Mouse (Mus musculus) megakaryocyte, embryonic 14.5 days (primary cell): ENCODE measurements around the gene Best3. TPM values are rescaled to one million over a fixed set of nuclear protein-coding genes. Genes with fewer than 3 reads are reported as not detected.
"Not testable (repeated sequence)": the region's sequence is repeated elsewhere in the genome, so short reads cannot be mapped to it uniquely, and the experiment has no call there.

Source experiments
- H3K27me3 ChIP-seq: replicated peaks from 2 replicates; pipeline ENCODE3; 2012; ENCODE audit warnings: inconsistent platforms
- H3K36me3 ChIP-seq: replicated peaks from 2 replicates; pipeline ENCODE3; 2012; ENCODE audit warnings: low read length, inconsistent platforms, mixed read lengths
- H3K4me1 ChIP-seq: 2 replicates; pipeline ENCODE4 v1.6.1; 2012; ENCODE audit warnings: inconsistent platforms
- H3K4me3 ChIP-seq: replicated peaks from 2 replicates; pipeline ENCODE3; 2012; ENCODE audit warnings: moderate library complexity, mild to moderate bottlenecking, inconsistent platforms
- H3K9me3 ChIP-seq: 2 replicates; pipeline ENCODE4 v1.6.1; 2012; ENCODE audit warnings: inconsistent platforms
- FLI1 ChIP-seq: IDR thresholded peaks from 2 replicates; pipeline ENCODE4 v1.6.1; 2012; ENCODE audit warnings: low read length, inconsistent platforms, mixed read lengths
- GATA1 ChIP-seq: IDR thresholded peaks from 3 replicates; pipeline ENCODE4 v1.6.1; 2012; ENCODE audit warnings: mixed read lengths, low read length, inconsistent platforms, borderline replicate concordance
- polyA plus RNA-seq: library from polyadenylated mRNA; stranded (reverse); fragments of >175 nt; gene quantifications from 2 replicates; pipeline ENCODE4 v1.2.3, GENCODE M21; 2012; ENCODE audit warnings: low replicate concordance; ENCODE audit not compliant: insufficient read depth

Best3 gene
- polyA plus RNA-seq, 1 experiment: not detected

DNA sequence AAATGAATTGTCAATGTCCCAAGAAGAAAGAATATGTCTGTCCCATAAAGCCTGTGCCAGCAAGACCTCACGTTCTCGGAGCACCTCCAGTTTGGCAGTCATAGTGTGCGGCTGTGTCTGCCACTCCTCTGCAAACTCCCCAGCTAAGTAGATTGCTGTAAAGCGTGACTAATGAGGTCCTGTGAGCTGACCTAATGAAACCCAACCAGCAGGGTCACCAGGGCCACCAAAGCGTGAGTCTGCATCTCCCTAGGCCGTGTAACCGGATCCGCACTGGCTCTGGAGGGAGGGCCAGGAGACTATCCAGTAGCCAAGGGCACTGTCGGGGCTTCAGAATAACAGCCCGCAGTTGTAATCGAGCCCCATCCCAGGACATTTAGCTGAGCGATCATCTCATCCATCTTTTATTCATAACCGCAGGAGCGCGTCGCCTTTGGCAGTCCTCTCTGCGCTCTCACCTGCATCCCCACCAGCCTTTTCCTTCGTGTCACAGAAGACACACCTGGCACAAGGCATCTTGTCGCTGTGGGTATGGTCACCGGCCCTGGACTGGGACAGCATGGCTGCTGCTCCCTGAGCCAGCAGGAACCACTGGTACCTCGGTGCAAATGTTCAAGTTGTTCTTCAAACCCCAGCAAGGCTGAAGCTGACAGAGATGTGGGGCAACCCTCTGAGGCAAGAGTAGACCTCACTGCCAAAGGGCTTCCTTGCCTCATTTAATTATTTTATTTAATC lies 35.1 kb downstream of the Best3 start:
- H3K4me1 ChIP-seq: peaks cover 26% of the 10 kb centered on the region
- H3K9me3 ChIP-seq: peaks cover 5% of the 10 kb centered on the region; the same call in 1 of the 2 replicates
- no peak for TF ChIP-seq GATA1
- TF ChIP-seq FLI1: no peak
- H3K27me3 ChIP-seq: peaks cover 40% of the 10 kb centered on the region
- H3K36me3 ChIP-seq: no peaks in the 10 kb centered on the region
- H3K4me3 ChIP-seq: no peak overlapping the region

DNA sequence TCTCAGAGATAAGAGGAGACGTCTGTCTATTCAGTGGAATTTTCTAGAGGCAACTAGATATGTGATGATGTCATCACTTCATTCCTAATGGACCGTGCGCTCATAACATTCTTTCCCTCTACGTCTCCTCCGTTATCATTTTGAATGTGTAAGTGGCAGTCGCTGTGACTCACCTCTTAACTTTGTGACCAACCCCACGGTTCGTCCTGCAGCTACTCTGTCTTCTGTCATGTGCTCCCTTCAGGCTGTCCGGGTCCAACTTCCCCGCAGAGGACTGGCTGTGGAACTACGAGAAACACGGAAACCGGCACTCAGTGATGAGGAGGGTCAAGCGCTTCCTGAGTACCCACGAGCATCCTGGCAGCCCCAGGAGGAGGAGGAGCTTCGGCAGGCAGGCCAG lies 37.6 kb downstream of the Best3 start:
- Histone ChIP-seq H3K9me3 (no peaks in the 10 kb centered on the region), H3K4me1 (peaks cover 19% of the 10 kb centered on the region), H3K36me3 (no peaks in the 10 kb centered on the region), H3K27me3 (peaks cover 59% of the 10 kb centered on the region), H3K4me3 (peak overlapping the region; percentile 82)
- TF ChIP-seq FLI1 (no peak), GATA1 (no peak)

DNA sequence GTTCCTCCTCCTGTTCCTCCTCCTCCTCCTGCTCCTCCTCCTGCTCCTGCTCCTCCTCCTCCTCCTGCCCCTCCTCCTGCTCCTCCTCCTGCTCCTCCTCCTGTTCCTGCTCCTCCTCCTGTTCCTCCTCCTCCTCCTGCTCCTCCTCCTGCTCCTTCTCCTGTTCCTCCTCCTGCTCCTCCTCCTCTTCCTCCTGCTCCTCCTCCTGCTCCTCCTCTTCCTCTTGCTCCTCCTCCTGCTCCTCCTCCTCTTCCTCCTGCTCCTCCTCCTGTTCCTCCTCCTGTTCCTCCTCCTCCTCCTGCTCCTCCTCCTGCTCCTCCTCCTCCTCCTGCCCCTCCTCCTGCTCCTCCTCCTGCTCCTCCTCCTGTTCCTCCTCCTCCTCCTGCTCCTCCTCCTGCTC lies 39.7 kb downstream of the Best3 start:
- not testable (repeated sequence) for H3K4me3 ChIP-seq, H3K9me3 ChIP-seq, H3K36me3 ChIP-seq
- Histone ChIP-seq H3K4me1 (peaks cover 10% of the 10 kb centered on the region), H3K27me3 (peaks cover 67% of the 10 kb centered on the region)

DNA sequence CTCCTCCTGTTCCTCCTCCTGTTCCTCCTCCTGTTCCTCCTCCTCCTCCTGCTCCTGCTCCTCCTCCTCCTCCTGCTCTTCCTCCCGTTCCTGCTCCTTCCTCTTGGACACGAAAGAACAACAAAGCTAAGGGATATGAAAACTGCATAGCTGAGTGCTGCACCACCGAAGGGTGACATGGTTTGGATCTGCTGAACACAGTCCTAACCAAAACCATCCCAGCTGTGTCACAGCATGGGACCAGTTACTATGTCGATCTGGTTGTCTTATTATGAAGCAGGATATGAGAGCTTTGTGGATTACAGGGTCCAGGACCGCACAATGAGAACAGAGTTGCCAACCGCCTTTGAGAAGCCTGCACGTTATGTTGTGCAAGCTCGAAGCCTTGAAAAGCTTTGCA lies 40.1 kb downstream of the Best3 start:
- Histone ChIP-seq H3K27me3 (peaks cover 67% of the 10 kb centered on the region), H3K4me3 (no peak overlapping the region), H3K4me1 (peaks cover 10% of the 10 kb centered on the region), H3K36me3 (no peaks in the 10 kb centered on the region), H3K9me3 (no peaks in the 10 kb centered on the region)
- no peak for TF ChIP-seq FLI1
- no peak for TF ChIP-seq GATA1

DNA sequence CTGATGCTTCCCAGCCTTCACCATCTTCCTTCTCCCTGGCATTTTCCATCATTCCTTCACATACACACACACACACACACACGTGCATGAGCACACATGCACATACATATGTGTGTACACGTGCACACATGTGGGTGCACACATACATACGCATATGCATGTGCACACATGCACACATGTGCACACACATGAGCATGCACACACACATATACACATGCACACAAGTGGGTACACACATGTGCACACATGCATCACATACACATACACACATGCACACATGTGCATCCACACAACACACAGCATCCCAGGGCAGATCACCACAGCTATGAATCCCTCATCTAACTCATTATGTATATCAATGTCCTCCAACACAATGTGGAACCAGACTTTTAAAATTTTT lies 45.0 kb downstream of the Best3 start:
- H3K4me3 ChIP-seq: peak overlapping the region; percentile 64
- peaks cover 3% of the 10 kb centered on the region; the same call in 1 of the 2 replicates for H3K4me1 ChIP-seq
- H3K36me3 ChIP-seq: no peaks in the 10 kb centered on the region
- H3K27me3 ChIP-seq: peaks cover 35% of the 10 kb centered on the region
- TF ChIP-seq FLI1: no peak
- no peak; the same call in 2 of the 3 replicates for TF ChIP-seq GATA1
- H3K9me3 ChIP-seq: no peaks in the 10 kb centered on the region

DNA sequence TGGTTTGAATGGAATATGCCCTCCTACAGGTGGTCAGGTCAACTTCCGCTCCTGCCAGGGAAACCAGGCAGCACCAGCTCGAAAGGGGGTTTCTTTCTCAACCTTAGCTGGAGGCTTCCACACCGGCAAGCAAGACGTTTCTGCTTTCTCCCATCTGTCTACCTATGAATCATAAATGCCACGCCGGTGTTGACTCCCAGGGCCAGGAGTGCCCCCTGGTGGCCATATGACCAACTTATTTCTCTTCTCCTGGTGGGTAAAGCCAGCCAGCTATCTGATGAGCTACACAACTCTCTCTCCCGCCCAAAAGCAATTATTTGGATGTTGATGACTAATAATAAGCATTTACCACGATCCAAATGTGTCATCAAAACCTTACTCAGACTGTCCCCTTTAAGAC lies 47.7 kb downstream of the Best3 start:
- Histone ChIP-seq H3K4me1 (peaks cover 3% of the 10 kb centered on the region; the same call in 1 of the 2 replicates), H3K27me3 (peaks cover 15% of the 10 kb centered on the region), H3K36me3 (no peaks in the 10 kb centered on the region), H3K9me3 (peaks cover 9% of the 10 kb centered on the region), H3K4me3 (peak overlapping the region; percentile 34)
- TF ChIP-seq FLI1 (no peak), GATA1 (peak; percentile 48; the same call in 1 of the 3 replicates)

DNA sequence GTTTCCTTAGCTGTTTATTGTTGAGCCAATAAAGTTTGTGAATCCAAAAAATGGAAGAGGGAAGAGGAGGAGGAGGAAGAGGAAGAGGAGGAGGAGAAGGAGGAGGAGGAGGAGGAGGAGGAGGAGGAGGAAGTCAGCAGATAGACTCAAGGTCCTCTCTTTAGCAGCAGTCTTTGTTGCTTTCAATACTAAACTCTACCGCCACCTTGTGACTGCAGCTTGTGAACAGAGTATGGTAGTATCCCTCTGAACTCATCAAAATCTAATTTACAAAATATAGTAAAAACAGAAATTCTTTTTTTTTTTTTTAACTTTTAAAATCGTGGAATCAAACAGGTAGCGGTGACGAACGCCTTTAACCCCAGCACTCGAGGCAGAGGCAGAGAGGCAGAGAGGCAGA lies 54.2 kb downstream of the Best3 start:
- Histone ChIP-seq H3K4me3 (no peak overlapping the region), H3K9me3 (peaks cover 9% of the 10 kb centered on the region), H3K36me3 (no peaks in the 10 kb centered on the region), H3K4me1 (peaks cover 26% of the 10 kb centered on the region), H3K27me3 (peaks cover 2% of the 10 kb centered on the region)
- TF ChIP-seq FLI1 (no peak), GATA1 (no peak)

DNA sequence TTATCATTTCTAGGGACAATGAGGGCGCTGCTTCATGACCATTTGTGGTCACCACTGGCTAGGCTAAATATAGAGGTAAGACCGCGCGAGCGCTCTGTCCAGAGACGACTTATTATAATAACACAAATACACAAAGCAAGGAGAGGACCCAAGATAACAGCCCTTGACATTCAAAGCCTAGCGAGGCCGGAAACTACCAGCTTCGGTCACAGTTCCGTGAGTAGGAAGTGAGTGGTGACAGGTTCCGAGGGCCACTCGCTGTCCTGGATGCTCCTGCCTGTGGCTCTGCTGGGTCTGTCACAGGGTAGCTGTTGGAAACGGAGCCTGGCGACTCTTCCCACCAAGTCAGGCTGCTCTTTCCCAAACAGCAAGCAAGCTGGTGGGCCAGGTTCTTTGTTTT lies 56.2 kb downstream of the Best3 start:
- TF ChIP-seq FLI1: no peak
- no peak for TF ChIP-seq GATA1
- H3K4me1 ChIP-seq: peaks cover 36% of the 10 kb centered on the region
- peaks cover 6% of the 10 kb centered on the region for H3K9me3 ChIP-seq
- H3K27me3 ChIP-seq: peaks cover 6% of the 10 kb centered on the region
- peak overlapping the region; percentile 77 for H3K4me3 ChIP-seq
- H3K36me3 ChIP-seq: no peaks in the 10 kb centered on the region

DNA sequence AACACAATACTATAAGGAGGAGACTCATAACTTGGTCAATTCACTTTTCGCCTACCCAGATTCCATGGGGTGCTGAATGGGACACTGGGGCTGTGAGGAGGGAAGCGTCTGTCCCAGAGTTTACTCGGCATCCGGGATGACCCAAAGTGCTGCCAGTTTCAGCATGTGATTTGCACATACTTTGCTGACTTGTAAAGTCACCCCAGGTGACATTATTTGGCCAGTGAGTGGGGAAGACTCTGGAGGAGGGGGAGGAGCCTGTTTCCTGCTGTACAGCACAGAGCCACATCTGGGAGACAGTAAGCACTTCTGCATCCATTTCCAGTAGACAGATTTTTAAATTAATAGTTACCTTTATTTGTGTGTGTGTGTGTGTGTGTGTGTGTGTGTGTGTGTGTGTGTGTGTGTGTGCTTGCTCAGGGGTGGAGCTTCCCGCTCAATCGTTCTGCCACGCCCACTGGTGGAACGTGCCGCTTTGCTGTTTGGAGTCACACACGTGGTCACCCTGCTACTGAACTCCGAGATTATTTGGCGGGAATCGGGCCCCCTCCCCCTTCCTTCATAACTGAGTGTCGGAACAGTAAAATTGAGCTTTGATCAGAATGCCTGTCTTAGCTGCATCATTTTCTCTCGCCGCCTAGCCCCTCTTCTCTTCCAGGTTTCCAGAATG lies 57.5 kb downstream of the Best3 start:
- not testable (repeated sequence) for H3K9me3 ChIP-seq, H3K36me3 ChIP-seq, H3K27me3 ChIP-seq
- H3K4me1 ChIP-seq: peaks cover 36% of the 10 kb centered on the region
- H3K4me3 ChIP-seq: peak overlapping the region; percentile 1

DNA sequence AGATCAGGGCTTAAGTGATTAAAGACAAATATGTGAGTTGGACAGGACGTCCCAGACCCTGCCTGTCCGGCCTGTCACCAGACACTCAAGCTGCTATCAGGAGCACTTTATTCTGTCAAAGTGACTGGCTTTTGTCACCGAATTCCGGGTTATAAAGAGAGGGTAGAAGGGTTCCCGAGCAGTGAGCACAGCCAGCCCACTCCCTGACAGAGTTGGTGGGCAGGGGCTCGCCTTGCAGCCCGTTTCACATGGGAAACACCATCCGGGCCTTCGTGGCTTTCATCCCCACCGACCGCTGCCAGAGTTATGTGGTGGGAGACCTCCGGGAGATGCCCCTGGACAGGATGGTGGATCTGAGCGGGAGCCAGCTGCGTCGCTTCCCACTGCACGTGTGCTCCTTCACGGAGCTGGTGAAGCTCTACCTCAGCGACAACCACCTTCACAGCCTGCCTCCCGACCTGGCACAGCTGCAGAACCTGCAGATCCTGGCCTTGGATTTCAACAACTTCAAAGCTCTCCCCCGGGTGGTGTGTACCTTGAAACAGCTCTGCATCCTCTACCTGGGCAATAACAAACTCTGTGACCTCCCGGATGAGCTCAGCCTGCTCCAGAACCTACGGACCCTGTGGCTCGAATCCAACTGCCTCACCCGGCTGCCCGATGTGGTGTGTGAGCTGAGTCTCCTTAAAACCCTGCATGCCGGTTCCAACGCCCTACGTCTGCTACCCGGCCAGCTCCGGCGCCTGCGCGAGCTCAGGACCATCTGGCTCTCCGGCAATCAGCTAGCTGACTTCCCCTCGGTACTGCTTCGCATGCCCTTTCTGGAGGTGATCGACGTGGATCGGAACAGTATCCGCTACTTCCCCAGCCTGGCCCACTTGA lies 59.3 kb downstream of the Best3 start, which contains the start of gene Lrrc10:
TSS of gene Lrrc10 (plus strand) at position 167 of the 882 bp plus-strand sequence.
- Histone ChIP-seq H3K27me3 (peaks cover 6% of the 10 kb centered on the region), H3K4me3 (no peak within 1 kb of the TSS), H3K36me3 (peaks cover 24% of the 10 kb centered on the region), H3K4me1 (peaks cover 38% of the 10 kb centered on the region), H3K9me3 (no peaks in the 10 kb centered on the region)
- TF ChIP-seq GATA1 (no peak), FLI1 (no peak)
